Mouse (Mus musculus) cortical plate, adult 2 months (tissue): ENCODE data around the gene Tmem164.

Source experiments
- CTCF ChIP-seq: fragments of 200-500 bp; IDR thresholded peaks from 2 replicates; pipeline ENCODE4 v1.5.1; 2011; ENCODE audit warnings: mild to moderate bottlenecking, control low read depth, low read length; ENCODE audit not compliant: insufficient read depth; ENCODE audit errors: extremely low read depth
- POLR2A ChIP-seq: fragments of 200-500 bp; IDR thresholded peaks from 2 replicates; pipeline ENCODE4 v1.6.1; 2011; ENCODE audit warnings: mild to moderate bottlenecking, low read length, control low read depth; ENCODE audit not compliant: insufficient read depth; ENCODE audit errors: extremely low read depth

- TF ChIP-seq CTCF, result no peak
- no peak for TF ChIP-seq POLR2A
Measured at GRCm38 (mm10) chrX:142729482-142729881, 48.3 kb downstream of the Tmem164 start.
